Mouse (Mus musculus): ENCODE results near the gene Mapk8. TPM values are rescaled to one million over a fixed set of nuclear protein-coding genes. Genes with fewer than 3 reads are reported as not detected.
"Not testable (repeated sequence)": the region's sequence is repeated elsewhere in the genome, so short reads cannot be mapped to it uniquely, and the experiment has no call there.

The Mapk8 gene
- total RNA-seq (2021) = 100 to 1,000 TPM; 142 to 150 TPM
- long read RNA-seq, experiment 1, partial matches to known transcripts = 0 of 6 reads
- long read RNA-seq, experiment 1, other reads (novel, unspliced or antisense) = 5 of 6 reads
- long read RNA-seq, experiment 2, partial matches to known transcripts = 0 of 3 reads
- long read RNA-seq, experiment 2, other reads (novel, unspliced or antisense) = 3 of 3 reads

DNA sequence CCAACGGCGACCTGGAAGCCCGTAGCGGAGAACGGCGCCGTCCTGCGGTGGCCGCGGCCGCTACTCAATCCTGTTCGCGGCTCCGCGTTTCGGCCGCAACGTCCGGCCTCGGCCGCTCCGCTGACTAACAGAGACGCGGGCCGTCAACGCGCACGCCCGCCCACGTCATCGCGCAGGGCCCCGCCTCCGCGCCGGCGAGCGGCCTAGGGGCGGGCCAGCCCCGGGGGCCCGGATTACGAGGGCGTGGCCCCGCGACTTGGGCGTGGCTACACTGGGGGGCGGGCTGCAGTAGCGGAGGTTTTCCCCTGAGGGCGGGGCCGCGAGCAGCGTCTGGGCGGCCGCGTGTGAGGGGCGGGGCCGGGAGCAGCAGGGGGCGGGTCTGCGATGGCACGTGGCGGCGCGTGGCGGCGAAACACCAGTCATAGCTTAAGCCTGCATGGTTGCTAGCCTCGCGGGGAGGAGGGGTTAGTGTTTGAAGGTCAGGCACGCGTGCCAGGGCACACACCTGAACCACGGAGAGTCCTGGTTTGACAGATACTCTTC is at the start of gene Mapk8:
Gene Mapk8 (minus strand): TSS at position 132 of the 543 bp plus-strand sequence.
- peak; percentile 97 for DNase-seq (ENCODE audit: low spot score in 2 of 2)
- intact Hi-C loops (cut with DNase I) = loop anchor here (5.0 kb wide), 1 partner anchor 85 kb away; no protein-coding TSS in a partner anchor

DNA sequence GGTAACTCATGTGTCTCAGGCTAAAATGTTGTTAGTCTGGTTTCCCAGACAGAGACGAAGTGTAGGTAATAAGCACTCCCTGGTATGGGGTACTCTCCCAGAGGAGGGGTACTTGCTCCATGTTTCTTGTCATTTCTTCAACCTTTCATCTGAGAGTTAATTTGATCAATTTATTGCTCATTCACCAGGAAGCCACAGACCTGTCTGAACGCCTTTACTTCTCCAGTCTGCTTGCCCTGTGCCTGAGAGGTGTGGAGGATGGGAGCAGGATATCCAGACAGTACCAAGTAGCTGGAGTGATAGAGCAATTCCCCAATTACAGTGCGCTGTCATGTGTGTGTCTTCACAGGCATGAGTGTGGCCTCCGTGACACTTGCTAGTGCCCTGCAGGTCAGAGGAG is 48.3 kb upstream of the Mapk8 start:
- intact Hi-C loops (cut with DNase I) = no loop called here
- DNase-seq (ENCODE audit: low spot score in 2 of 2) = no peak

DNA sequence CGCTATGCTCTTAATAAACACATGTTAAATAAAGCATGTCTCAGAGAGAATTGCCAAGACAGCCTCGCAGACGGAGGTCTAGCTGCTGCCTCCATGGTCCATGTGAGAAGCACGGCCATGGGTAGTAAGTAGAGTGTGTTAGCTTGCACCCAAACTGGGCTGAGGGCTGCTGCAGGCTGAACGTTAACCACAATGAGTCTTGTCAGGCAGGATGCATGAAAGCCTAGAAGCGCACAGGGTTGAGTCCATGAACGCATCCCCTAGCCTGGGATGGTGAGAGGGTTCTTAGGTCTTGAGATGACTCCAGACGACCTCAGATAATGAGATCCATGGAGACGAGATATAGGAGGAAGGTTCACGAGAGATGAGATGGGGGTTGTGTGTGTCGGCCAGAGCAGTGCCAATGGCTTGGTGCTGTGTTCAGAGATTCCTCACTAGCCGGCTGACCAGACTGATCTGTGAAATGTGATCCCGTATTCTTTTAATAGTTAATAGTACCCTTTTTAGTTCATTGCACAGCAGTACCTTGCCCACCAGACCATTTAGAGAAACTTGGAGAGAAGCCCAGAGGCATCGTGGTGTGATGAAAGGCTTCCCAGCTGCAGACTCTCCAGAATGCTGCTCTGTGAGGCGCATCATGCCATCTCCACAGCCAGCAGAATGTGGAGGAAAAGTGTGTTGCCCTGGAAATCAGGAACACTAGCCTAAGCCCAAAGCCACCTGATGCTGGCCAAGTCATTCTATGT is 41.0 kb upstream of the Mapk8 start:
- intact Hi-C loops (cut with DNase I) = no loop called here
- peak; percentile 31 to 51 for DNase-seq (ENCODE audit: low spot score in 2 of 2)

DNA sequence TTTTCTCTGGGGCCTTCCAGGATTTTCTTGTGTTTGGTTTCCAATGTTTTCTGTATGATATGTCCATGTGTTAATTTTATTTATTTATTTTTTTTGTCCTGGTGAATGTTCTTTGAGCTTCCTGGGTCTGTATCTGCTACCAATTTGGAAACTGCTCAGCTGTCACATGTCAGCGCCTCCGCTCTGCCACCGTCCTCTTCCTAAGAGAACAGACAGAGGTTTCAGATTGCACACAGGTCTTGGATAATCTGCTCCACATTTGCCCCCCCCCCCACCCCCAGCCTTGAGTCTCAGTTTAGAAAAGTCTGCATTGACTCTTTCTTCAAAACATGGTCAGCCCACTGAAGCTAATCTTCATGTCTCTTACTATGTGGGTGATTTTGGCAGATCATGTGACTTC is 35.0 kb upstream of the Mapk8 start:
- intact Hi-C loops (cut with DNase I) = no loop called here
- DNase-seq (ENCODE audit: low spot score in 2 of 2) = no peak

DNA sequence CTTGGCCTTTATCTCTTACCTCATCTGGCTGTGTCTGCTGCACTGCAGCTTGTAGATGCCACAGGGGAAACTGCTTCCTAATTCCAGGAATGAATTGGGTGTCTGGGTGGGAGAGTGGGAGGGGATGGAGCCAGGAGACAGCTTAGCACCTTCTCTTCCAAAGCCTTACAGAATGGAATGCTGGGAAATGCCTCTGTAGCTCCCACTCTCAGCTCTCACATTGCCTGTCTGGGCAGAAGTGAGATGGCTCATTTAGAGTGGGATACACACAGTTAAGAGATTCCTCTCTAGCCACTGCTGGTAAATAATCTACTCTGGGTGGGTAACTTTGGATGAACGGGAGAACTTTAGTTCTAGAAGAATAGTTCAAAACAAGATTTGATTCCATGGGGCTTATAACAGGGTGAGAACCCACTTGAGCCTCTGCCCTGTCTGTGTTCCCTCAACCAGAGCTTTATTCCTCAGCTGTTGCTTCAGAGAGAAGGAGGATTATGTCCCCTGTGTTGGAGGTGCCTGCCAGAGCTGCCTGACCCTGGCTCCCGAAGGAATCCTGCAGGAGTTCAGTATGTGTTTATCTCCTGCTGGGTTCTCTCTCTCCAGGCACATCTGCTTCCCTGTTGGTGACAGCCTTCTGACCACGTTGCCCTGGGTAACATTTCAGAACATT is 29.3 kb upstream of the Mapk8 start:
- intact Hi-C loops (cut with DNase I) = no loop called here
- peak in 1 of 2 experiments; percentile 20 for DNase-seq (ENCODE audit: low spot score in 2 of 2)

DNA sequence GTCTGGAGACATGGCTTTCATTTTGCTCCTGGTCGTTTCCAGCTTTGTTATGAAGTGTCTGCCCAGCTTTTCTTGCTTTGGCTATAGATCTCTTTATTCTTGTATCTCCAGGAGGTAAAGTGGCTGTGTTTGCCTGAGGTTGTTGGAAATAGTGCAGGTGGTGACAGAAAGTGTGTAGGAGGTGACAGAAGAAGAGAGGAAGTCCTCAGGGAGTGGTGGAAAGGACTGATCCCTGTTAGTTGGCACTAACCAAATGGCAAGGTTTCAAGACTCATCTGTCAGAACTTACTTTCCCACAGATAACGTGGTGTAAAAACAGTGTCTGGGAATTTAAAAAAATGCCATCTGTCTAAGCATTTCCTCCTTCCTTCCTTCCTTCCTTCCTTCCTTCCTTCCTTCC is 27.5 kb upstream of the Mapk8 start:
- intact Hi-C loops (cut with DNase I) = no loop called here
- DNase-seq (ENCODE audit: low spot score in 2 of 2) = peak; percentile 19 to 49

DNA sequence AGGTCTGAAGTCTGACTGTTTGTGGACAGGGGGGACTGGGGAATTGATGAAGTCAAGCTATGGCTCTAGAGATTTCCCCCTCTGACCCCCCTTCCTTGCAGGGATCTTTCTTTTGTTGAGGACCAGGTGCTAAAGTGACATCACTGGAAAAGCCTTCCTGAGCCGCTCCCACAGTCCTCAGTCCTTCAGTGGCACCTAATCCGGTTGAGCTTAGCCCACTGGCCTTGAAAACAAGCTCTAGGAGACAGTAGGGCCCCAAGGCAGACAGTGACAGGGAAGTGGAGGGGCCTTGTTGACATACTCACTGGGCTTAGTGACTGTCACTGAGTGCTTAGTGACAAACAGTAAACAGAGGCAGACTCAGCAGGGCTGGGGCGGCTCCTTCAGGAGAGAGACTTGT is 24.4 kb upstream of the Mapk8 start, which contains the start of gene Frmpd2:
Gene Frmpd2 (plus strand): TSS at position 366 of the 400 bp plus-strand sequence.
- intact Hi-C loops (cut with DNase I) = no loop called here
- no peak for DNase-seq (ENCODE audit: low spot score in 2 of 2)

DNA sequence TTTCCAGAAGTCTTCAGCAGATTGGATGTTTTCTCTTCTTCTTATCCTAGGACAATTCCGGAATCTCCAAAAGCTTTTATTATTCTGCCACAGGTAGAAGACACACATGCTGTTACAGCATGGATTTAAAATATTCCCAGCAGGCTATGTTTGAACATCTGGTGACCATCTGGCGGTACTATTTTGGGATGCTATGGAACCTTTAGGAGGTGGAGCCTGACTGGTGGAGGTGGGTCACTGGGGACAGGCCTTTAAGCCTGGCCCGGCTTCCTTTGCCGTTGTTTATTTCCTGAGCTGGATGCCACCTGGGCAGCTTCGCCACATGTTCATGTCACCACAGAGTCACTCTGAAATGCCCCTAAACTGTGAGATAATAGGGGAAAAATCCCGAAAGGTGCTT is 20.8 kb upstream of the Mapk8 start:
- intact Hi-C loops (cut with DNase I) = no loop called here
- DNase-seq (ENCODE audit: low spot score in 2 of 2) = no peak

DNA sequence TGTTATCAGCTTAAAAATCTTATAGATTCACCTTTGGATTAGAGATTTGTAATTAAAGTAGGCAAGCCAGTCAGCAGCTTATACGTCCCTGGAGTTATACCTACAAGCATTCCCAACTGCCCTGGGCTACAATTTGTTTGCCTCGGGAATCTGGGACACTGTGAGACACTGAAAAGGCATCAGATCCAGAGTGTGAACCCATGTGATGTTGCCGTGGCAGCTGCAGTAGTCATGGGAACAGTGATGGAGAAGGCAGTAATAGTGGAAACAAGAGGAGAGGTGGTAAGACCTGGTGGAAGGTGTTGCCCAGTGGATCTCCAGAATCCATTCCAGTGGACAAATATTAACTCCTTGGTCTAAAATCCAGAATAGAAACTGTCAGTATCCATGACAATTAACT is 16.7 kb upstream of the Mapk8 start:
- DNase-seq (ENCODE audit: low spot score in 2 of 2) = peak in 1 of 2 experiments; percentile 42
- intact Hi-C loops (cut with DNase I) = no loop called here

DNA sequence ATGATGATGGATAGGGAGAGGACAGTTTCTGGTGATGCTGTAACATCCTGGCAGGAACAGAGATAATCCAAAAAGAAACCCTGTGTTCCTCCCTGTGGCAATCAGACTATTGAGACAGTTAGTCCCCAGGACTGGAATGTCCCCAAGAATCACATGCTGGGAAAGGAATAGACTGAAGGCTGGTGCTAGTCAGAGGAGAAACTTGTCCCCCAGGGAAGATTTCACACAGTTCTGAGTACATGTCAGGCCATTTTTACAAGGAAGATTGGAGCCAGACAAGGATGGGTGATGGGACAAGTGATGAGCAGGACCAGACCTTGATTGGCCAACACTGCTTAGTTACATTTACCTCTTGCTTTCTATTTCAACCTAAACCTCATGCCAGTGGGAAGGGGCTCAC is 3.4 kb upstream of the Mapk8 start:
- intact Hi-C loops (cut with DNase I) = no loop called here
- DNase-seq (ENCODE audit: low spot score in 2 of 2) = no peak

DNA sequence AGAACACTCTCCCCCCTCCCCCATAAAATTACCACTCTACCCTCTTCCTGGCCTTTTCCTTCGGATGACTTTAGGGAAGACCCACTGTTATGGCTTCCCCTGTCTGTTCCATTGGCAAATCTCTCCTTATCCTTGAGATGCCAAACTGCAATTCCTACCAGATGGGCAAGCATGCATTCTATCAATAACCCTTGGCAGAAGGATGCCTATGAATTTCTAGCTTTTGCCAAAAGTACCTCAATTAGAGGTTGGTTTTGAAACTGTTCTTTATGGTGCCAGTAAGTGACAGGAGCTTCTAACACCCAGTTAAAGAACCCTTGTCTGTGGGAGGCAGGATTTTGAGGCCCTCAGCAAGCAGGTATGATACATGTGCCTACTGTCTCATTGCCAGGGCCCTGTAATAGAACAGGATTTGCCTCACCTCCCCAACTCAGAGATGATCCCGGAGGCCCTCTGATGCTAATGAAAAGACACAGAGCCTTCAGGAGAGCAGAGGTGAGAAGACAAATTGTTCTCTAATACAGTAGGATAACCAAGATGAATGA is 2.4 kb upstream of the Mapk8 start:
- intact Hi-C loops (cut with DNase I) = loop anchor here (5.0 kb wide), 1 partner anchor 83 kb away; no protein-coding TSS in a partner anchor
- no peak for DNase-seq (ENCODE audit: low spot score in 2 of 2)

DNA sequence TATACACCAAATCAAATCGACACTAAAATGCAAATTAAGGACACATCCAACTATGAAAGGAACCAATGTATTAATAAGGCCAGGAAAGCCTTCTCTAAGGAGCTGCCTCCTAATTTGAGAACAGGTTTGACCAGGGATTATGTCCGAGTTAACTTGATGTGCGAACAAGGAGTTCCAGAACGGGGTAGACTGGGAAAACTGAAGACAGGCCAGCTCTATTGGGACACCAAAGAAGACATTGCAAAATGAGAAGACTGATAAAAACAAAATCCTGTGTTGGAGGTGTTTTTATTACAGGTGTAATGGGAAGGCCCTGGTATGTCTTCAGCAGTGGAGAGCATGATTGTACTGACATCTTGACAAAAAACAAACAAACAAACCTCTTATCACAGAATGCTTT is 1.3 kb upstream of the Mapk8 start:
- intact Hi-C loops (cut with DNase I) = loop anchor here (5.0 kb wide), 1 partner anchor 84 kb away; no protein-coding TSS in a partner anchor
- no peak for DNase-seq (ENCODE audit: low spot score in 2 of 2)

DNA sequence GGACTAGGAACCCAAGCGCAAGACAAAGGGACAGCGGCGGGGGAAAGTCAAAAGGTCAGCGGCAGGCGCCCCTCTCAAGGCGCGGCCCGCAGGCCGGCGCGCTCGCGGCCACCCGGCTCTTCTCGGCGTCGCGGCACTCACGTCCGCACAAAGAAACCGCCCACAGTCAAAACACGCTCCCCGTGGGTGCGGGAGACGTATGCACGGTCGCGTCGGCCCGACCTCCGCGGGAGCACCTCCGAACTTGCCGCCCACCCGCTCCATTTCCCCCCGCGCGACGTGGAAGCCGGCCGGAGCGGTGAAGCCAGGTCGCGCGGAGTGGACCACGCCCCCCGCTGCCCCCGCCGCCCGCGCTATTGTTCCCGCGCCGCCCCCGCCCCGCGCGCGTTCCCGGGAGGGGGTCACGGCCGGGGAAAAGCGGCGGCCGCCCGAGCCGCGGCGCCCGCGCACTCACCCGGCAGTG is 366 bp downstream of the Mapk8 start:
- intact Hi-C loops (cut with DNase I) = loop anchor here (5.0 kb wide), 1 partner anchor 86 kb away; no protein-coding TSS in a partner anchor

DNA sequence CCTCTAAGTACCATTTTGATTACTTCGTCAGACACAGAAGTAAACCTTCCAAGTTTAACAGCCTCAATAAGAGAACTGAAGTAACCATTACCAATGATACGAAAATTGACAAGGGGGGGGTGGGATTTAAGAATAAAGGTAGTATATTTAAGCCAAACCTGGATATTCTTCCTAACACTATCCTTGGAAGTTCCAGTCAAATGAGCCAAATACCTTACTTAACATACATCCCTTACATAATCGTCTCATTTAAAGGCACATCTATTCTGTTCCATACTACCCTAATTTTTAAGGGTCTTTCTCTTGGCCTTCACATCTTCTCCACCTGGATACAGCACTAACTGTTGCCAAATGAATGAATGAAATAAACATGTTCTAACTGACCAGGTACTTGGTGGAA is 996 bp downstream of the Mapk8 start:
- intact Hi-C loops (cut with DNase I) = loop anchor here (5.0 kb wide), 1 partner anchor 86 kb away; no protein-coding TSS in a partner anchor
- DNase-seq (ENCODE audit: low spot score in 2 of 2) = no peak

More for the DNA sequence above, 366 bp downstream of the Mapk8 start:
- peak in 1 of 2 experiments; percentile 47 for DNase-seq (ENCODE audit: low spot score in 2 of 2)

DNA sequence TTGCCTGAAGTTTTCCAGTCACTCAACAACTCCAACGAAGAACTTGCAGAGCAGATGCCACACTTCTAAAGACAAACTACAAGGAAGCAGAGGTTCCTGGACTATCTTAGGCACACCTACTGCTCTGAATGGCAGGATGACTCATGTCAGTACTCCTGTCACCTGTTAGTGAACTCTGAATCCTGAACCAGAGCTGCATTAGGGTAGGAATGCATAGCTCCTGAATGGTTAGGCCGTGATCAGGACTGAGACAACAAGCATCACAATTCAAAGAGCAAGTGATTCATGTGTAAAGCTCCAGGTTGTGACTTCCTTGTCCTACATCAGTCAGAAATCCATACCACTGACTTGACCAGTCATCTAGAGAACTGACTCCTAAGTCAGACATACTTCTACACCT is 3.2 kb downstream of the Mapk8 start:
- no peak for DNase-seq (ENCODE audit: low spot score in 2 of 2)
- intact Hi-C loops (cut with DNase I) = no loop called here

DNA sequence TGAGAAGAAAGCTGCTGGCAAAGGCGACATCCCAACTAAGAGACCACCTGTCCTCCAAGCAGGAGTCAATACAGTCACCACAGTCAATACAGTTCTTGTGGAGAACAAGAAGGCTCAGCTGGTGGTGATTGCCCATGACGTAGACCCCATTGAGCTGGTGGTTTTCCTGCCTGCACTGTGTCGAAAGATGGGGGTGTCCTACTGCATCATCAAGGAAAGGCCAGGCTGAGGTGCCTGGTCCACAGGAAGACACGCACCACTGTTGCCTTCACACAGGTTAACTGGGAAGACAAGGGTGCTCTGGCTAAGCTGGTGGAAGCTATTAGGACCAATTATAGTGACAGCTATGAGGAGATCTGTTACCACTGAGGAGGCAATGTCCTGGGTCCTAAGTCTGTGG is 14.5 kb downstream of the Mapk8 start:
- intact Hi-C loops (cut with DNase I); DNase-seq (ENCODE audit: low spot score in 2 of 2): not testable (repeated sequence)

DNA sequence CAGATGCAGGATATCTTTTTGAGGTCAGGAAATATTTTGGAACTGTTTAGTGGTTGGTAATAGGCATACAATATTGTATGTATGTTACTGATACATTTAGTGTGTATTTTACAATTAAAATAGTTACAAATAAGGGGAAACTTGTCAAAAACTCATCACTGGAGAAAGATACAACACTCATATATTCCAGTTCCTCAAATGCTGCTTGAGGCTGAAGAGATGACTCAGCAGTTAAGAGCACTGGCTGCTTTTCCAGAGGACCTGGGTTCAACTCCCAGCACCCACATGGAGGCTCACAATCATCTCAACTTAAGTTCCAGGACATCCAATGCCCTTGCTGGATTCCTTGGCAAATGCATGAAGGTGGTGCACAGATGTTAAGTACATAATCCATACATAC is 22.8 kb downstream of the Mapk8 start:
- intact Hi-C loops (cut with DNase I) = no loop called here
- DNase-seq (ENCODE audit: low spot score in 2 of 2) = no peak

DNA sequence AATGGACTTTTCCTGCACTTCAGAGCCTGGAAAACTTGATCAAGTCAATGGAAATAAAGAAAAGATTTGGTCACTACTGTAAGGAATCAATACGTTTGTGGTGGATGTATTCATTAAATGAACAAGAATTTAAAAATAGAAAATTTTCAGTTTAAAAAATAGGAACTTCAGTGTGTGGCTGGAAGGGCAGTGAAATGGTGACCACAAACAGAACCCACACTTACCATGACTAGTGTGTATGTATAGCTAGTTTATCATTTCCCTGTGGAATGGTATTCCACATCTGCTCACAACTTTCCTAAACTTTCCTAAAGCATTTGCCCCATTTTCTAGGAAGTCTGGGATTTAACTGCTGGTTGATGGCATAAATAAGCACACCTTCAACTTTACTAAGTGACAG is 24.0 kb downstream of the Mapk8 start:
- intact Hi-C loops (cut with DNase I) = no loop called here

DNA sequence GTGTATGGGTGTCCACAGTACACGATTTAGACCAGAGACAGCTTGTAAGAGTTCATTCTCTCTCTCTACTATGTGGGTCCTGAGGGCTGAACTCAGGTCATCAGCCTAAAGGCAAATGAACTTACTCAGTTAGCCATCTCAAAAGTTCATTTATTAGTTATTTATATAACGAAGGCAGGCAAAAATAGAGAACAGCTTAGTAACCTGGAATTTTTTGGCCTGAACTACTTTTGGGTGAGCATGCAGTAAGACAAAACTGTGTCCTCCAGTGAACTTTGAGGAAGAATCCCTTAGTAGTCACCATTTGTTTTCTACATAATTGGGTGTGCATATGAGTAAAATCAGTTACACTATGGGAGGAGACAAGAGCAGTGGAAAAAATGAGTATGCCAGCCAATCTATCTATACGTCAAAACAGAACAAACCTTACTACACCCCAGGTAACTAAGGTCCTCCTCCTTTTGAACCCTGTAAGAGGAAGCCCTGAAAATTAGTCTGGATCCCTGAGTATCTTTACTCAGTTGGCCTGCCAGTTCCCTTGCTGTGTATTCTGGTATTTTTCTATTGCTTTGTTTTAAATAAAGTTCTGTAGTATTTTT is 28.5 kb downstream of the Mapk8 start:
- DNase-seq (ENCODE audit: low spot score in 2 of 2) = no peak
- intact Hi-C loops (cut with DNase I) = no loop called here

More for the DNA sequence above, 24.0 kb downstream of the Mapk8 start:
- no peak for DNase-seq (ENCODE audit: low spot score in 2 of 2)
